Mouse (Mus musculus) spleen, adult 2 months (tissue): ENCODE data around the gene Chst11.

Experiments
- CTCF ChIP-seq: fragments of 200-500 bp; IDR thresholded peaks from 2 replicates; pipeline ENCODE4 v1.5.1; 2011; ENCODE audit warnings: mild to moderate bottlenecking, inconsistent platforms; ENCODE audit not compliant: insufficient read depth, insufficient read length, insufficient replicate concordance; ENCODE audit errors: extremely low read depth
- POLR2A ChIP-seq: fragments of 200-500 bp; IDR thresholded peaks from 2 replicates; pipeline ENCODE4 v1.6.1; 2011; ENCODE audit warnings: low read depth, low read length, inconsistent platforms

DNA sequence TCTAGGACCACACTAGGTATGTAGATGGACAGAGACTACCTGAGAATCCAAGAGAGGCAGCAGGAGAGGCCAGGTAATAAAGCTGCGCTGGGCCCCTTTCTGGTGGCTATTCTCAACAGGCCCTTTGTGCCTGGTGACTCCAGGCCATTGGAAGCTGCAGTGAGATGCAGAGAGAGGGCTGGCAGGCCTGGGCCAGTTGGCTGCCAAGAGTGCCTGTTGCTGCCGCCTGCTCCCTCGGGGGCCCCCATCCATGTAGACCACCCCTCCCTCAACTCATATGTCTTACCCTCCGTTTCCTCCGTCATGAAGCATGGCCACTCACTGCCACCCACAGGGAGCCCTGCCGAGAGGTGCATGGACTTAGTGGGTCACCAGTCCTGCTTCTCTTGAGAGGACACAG is 182.2 kb downstream of the Chst11 start:
- TF ChIP-seq CTCF (no peak), POLR2A (no peak)
